Mouse (Mus musculus): ENCODE results near the gene C1galt1. TPM values are rescaled to one million over a fixed set of nuclear protein-coding genes. Genes with fewer than 3 reads are reported as not detected.
A peak's percentile ranks its signal among the peaks of the same experiment; 100 is the strongest.

Gene C1galt1
- total and polyA plus RNA-seq, 3 experiments: 13.2 to 14.4 TPM; not detected in 1

GRCm38 (mm10) chr6:7846726-7847439, 2.2 kb downstream of the C1galt1 start:
- Histone ChIP-seq H3K27me3 (ENCODE audit: control insufficient read depth in 1 of 2, insufficient read depth in 2 of 2, low read length in 2 of 2) (no peaks in the 10 kb centered on the region), H3K27ac (ENCODE audit: control insufficient read depth, low read depth, low read length) (no peak overlapping the region), H3K4me1 (ENCODE audit: control insufficient read depth in 1 of 2, insufficient read depth in 2 of 2, low read length in 2 of 2) (peaks cover 16 to 21% of the 10 kb centered on the region in 2 experiments; a peak in 3 of 4 replicates), H3K9me3 (replicated peaks; ENCODE audit: insufficient read depth, low read length) (no peaks in the 10 kb centered on the region), H3K9ac (ENCODE audit: control insufficient read depth, low read depth, low read length, poor library complexity, severe bottlenecking) (no peak overlapping the region), H3K36me3 (ENCODE audit: control insufficient read depth in 1 of 2, insufficient read depth in 2 of 2, low read length in 2 of 2) (peaks cover 0 to 26% of the 10 kb centered on the region in 2 experiments; a peak in 2 of 4 replicates), H3K79me2 (ENCODE audit: control insufficient read depth, insufficient read depth, low read length, poor library complexity) (peaks cover 45% of the 10 kb centered on the region), H3K4me3 (ENCODE audit: control insufficient read depth in 1 of 2, insufficient read depth in 1 of 2, low read depth in 2 of 2, low read length in 2 of 2) (peak overlapping the region in 1 of 2 experiments; percentile 96; a peak in 2 of 4 replicates)
- no peak for TF ChIP-seq MEF2A (IDR thresholded peaks at IDR 0.05; ENCODE audit: extremely low read depth, insufficient replicate concordance, low read depth, low read length, poor library complexity, severe bottlenecking)
- TF ChIP-seq USF2 (IDR thresholded peaks at IDR 0.05; ENCODE audit: borderline replicate concordance in 1 of 2, insufficient read depth in 1 of 2, low read depth in 1 of 2, low read length in 2 of 2): no peak
- TF ChIP-seq POLR2A (IDR thresholded peaks at IDR 0.05; ENCODE audit: control insufficient read depth in 1 of 2, insufficient read depth in 1 of 2, low read depth in 1 of 2, low read length in 2 of 2, poor library complexity in 1 of 2): no peak
- no peak for TF ChIP-seq MYB (IDR thresholded peaks at IDR 0.05; ENCODE audit: low read depth, low read length)
- no peak for TF ChIP-seq KAT2A (conservative IDR thresholded peaks at IDR 0.05; ENCODE audit: low read depth, low read length)
- peak; percentile 84 for TF ChIP-seq ETS1 (IDR thresholded peaks at IDR 0.05; ENCODE audit: low read depth, low read length)
- TF ChIP-seq RCOR1 (IDR thresholded peaks at IDR 0.05; ENCODE audit: low read depth, low read length): peak; percentile 34; the same call in 1 of the 2 replicates
- TF ChIP-seq TCF12 (IDR thresholded peaks at IDR 0.05; ENCODE audit: low read depth, low read length): peak; percentile 37; the same call in 1 of the 2 replicates
- peak; percentile 65 for TF ChIP-seq MXI1 (IDR thresholded peaks at IDR 0.05; ENCODE audit: low read depth, low read length)
- no peak for TF ChIP-seq POLR2AphosphoS5 (IDR thresholded peaks at IDR 0.05; ENCODE audit: borderline replicate concordance, low read depth, low read length)
- peak; percentile 7 to 52; a peak in 3 of 4 replicates for TF ChIP-seq EP300 (IDR thresholded peaks at IDR 0.05; ENCODE audit: low read depth in 1 of 2, low read length in 2 of 2)
- peak; percentile 89; the same call in 1 of the 2 replicates for TF ChIP-seq CHD1 (IDR thresholded peaks at IDR 0.05; ENCODE audit: low read depth, low read length)
- peak; percentile 75; the same call in 1 of the 2 replicates for TF ChIP-seq SIN3A (IDR thresholded peaks at IDR 0.05; ENCODE audit: low read length)
- TF ChIP-seq USF1 (IDR thresholded peaks at IDR 0.05; ENCODE audit: low read depth, low read length): no peak
- TF ChIP-seq CHD2 (IDR thresholded peaks at IDR 0.05; ENCODE audit: low read length): no peak
- TF ChIP-seq TBP (IDR thresholded peaks at IDR 0.05; ENCODE audit: low read depth, low read length): no peak
- peak; percentile 95 for TF ChIP-seq ZNF384 (IDR thresholded peaks at IDR 0.05; ENCODE audit: low read depth, low read length)
- TF ChIP-seq ELF1 (IDR thresholded peaks at IDR 0.05; ENCODE audit: low read depth, low read length): no peak
- peak; percentile 49 for DNase-seq (ENCODE audit: low read depth, low spot score)
